Mouse (Mus musculus) ES-Bruce4 (cell line): ENCODE measurements around the gene Mex3a. TPM values are rescaled to one million over a fixed set of nuclear protein-coding genes. Genes with fewer than 3 reads are reported as not detected.
A peak's percentile ranks its signal among the peaks of the same experiment; 100 is the strongest.

Experiments used
- H3K27ac ChIP-seq: 2 replicates; pipeline ENCODE4 v1.5.1; 2012; ENCODE audit warnings: low read length, inconsistent platforms; ENCODE audit not compliant: insufficient read depth
- H3K27me3 ChIP-seq: 2 replicates; pipeline ENCODE4 v1.6.1; 2012; ENCODE audit warnings: mild to moderate bottlenecking, low read length, inconsistent platforms; ENCODE audit not compliant: control insufficient read depth, poor library complexity, insufficient read depth, severe bottlenecking
- H3K36me3 ChIP-seq: 2 replicates; pipeline ENCODE4 v1.6.1; 2012; ENCODE audit warnings: inconsistent platforms, mild to moderate bottlenecking, low read length, moderate library complexity; ENCODE audit not compliant: control insufficient read depth, poor library complexity, insufficient read depth, severe bottlenecking
- H3K4me1 ChIP-seq: one replicate; pipeline ENCODE4 v1.8.1; 2011; ENCODE audit warnings: low read length; ENCODE audit not compliant: control insufficient read depth, insufficient read depth
- H3K4me3 ChIP-seq: 2 replicates; pipeline ENCODE4 v1.5.1; 2011; ENCODE audit warnings: low read depth, mild to moderate bottlenecking, low read length
- H3K9ac ChIP-seq: 2 replicates; pipeline ENCODE4 v1.6.1; 2012; ENCODE audit warnings: low read depth, mild to moderate bottlenecking, inconsistent platforms; ENCODE audit not compliant: poor library complexity, severe bottlenecking
- H3K9me3 ChIP-seq: replicated peaks from 2 replicates; pipeline ENCODE4 v1.6.1; 2012; ENCODE audit warnings: mild to moderate bottlenecking, low read length, inconsistent platforms; ENCODE audit not compliant: control insufficient read depth, poor library complexity, insufficient read depth, severe bottlenecking
- CTCF ChIP-seq: IDR thresholded peaks from one replicate; pipeline ENCODE4 v1.8.1; 2011; ENCODE audit warnings: low read depth, low read length
- EP300 ChIP-seq: IDR thresholded peaks from 2 replicates; pipeline ENCODE4 v1.6.1; 2011; ENCODE audit warnings: low read depth, low read length; ENCODE audit not compliant: insufficient read depth
- POLR2A ChIP-seq: IDR thresholded peaks from one replicate; pipeline ENCODE4 v1.8.1; 2011; ENCODE audit warnings: low read length; ENCODE audit not compliant: insufficient read depth
- polyA plus RNA-seq: library from polyadenylated mRNA; stranded (reverse); fragments of >200 nt; gene quantifications from 2 replicates; pipeline ENCODE4 v1.2.4, GENCODE M21; 2011; ENCODE audit warnings: low read depth; ENCODE audit not compliant: missing spikeins, insufficient read depth, insufficient read length

Mex3a gene
- polyA plus RNA-seq, 1 experiment = 43.4 TPM

GRCm38 (mm10) chr3:88563966-88564365, 31.8 kb downstream of the Mex3a start:
- no peak for TF ChIP-seq EP300
- TF ChIP-seq CTCF = no peak
- no peak for TF ChIP-seq POLR2A
- peak overlapping the region; percentile 49 for H3K27ac ChIP-seq
- peaks cover 87% of the 10 kb centered on the region for H3K36me3 ChIP-seq

GRCm38 (mm10) chr3:88566116-88566515, 33.9 kb downstream of the Mex3a start:
- Histone ChIP-seq H3K4me3 (no peak overlapping the region), H3K36me3 (peaks cover 72% of the 10 kb centered on the region), H3K27me3 (no peaks in the 10 kb centered on the region), H3K27ac (peak overlapping the region; percentile 97; the same call in 1 of the 2 replicates), H3K4me1 (peaks cover 2% of the 10 kb centered on the region), H3K9ac (no peak overlapping the region), H3K9me3 (peaks cover 4% of the 10 kb centered on the region)
- TF ChIP-seq POLR2A = no peak
- no peak for TF ChIP-seq CTCF

More at GRCm38 (mm10) chr3:88563966-88564365, 31.8 kb downstream of the Mex3a start:
- no peak overlapping the region for H3K4me3 ChIP-seq
- no peaks in the 10 kb centered on the region for H3K27me3 ChIP-seq
- no peaks in the 10 kb centered on the region for H3K9me3 ChIP-seq
- H3K9ac ChIP-seq = no peak overlapping the region; the same call in 1 of the 2 replicates
- peaks cover 2% of the 10 kb centered on the region for H3K4me1 ChIP-seq

- H3K36me3 ChIP-seq = peaks cover 70% of the 10 kb centered on the region
Measured at GRCm38 (mm10) chr3:88566536-88567061, 34.4 kb downstream of the Mex3a start.

GRCm38 (mm10) chr3:88567892-88568291, 35.7 kb downstream of the Mex3a start:
- H3K9me3 ChIP-seq = peaks cover 4% of the 10 kb centered on the region
- peak overlapping the region; percentile 97 for H3K27ac ChIP-seq
- H3K4me3 ChIP-seq = peak overlapping the region; percentile 48
- TF ChIP-seq EP300 (no peak), POLR2A (no peak), CTCF (no peak)
- peaks cover 2% of the 10 kb centered on the region for H3K4me1 ChIP-seq
- no peaks in the 10 kb centered on the region for H3K27me3 ChIP-seq
- H3K9ac ChIP-seq = peak overlapping the region; percentile 72
- peaks cover 62% of the 10 kb centered on the region for H3K36me3 ChIP-seq

More at GRCm38 (mm10) chr3:88566536-88567061, 34.4 kb downstream of the Mex3a start:
- H3K9ac ChIP-seq = no peak overlapping the region
- no peak for TF ChIP-seq POLR2A
- no peak for TF ChIP-seq EP300
- no peak for TF ChIP-seq CTCF
- H3K4me1 ChIP-seq = peaks cover 2% of the 10 kb centered on the region
- no peaks in the 10 kb centered on the region for H3K27me3 ChIP-seq
- no peak overlapping the region for H3K4me3 ChIP-seq
- peaks cover 4% of the 10 kb centered on the region for H3K9me3 ChIP-seq
- peak overlapping the region; percentile 97; the same call in 1 of the 2 replicates for H3K27ac ChIP-seq

GRCm38 (mm10) chr3:88568615-88569014, 36.4 kb downstream of the Mex3a start:
- TF ChIP-seq CTCF (no peak), POLR2A (no peak), EP300 (no peak)
- Histone ChIP-seq H3K9ac (peak overlapping the region; percentile 72), H3K27ac (peak overlapping the region; percentile 97), H3K4me3 (peak overlapping the region; percentile 48), H3K36me3 (peaks cover 55% of the 10 kb centered on the region), H3K4me1 (peaks cover 2% of the 10 kb centered on the region), H3K27me3 (no peaks in the 10 kb centered on the region), H3K9me3 (peaks cover 4% of the 10 kb centered on the region)

- H3K9me3 ChIP-seq = peaks cover 4% of the 10 kb centered on the region
- TF ChIP-seq POLR2A = no peak
- peaks cover 50% of the 10 kb centered on the region for H3K36me3 ChIP-seq
- H3K4me1 ChIP-seq = peaks cover 4% of the 10 kb centered on the region
- H3K27ac ChIP-seq = peak overlapping the region; percentile 97
- peak overlapping the region; percentile 69 for H3K4me3 ChIP-seq
- no peaks in the 10 kb centered on the region for H3K27me3 ChIP-seq
- H3K9ac ChIP-seq = peak overlapping the region; percentile 72
Measured at GRCm38 (mm10) chr3:88569093-88569492, 36.9 kb downstream of the Mex3a start.
